Comparison of ENCODE assay signal across 10 mouse cellular contexts in genomic region chr9:27203134-27203533, GRCm38 (mm10). TPM values are rescaled to one million over a fixed set of nuclear protein-coding genes. Genes with fewer than 3 reads are reported as not detected.
DNase-seq lines count a peak whose midpoint lies in the region; ATAC-seq and TF ChIP-seq lines count a peak whose summit lies in the region.
"Had no signal": no experiment of that assay in that cellular context is flagged by ENCODE, and none has a peak within 500 bp of the region (broad histone marks: within the 10 kb centered on the region; RNA-seq: fewer than 3 reads in every experiment).

No protein-coding gene starts in this region.

- no peaks in the 10 kb centered on the region for H3K36me3 ChIP-seq in lung, embryonic 14.5 days (ENCODE audit: insufficient read depth)
- H3K36me3 ChIP-seq in midbrain, embryonic 15.5 days (replicated peaks) = no peaks in the 10 kb centered on the region
- H3K36me3 ChIP-seq: G1E; heart, embryonic 13.5 days had no signal

- H3K27me3 ChIP-seq in lung, embryonic 14.5 days (ENCODE audit: insufficient read depth, low read length) = no peaks in the 10 kb centered on the region
- no peaks in the 10 kb centered on the region for H3K27me3 ChIP-seq in midbrain, embryonic 15.5 days (replicated peaks)
- H3K27me3 ChIP-seq: heart, embryonic 13.5 days had no signal

- TF ChIP-seq CTCF in lung, embryonic 14.5 days (IDR thresholded peaks at IDR 0.05; ENCODE audit: low read depth) = no peak

- 9% methylated on average over 2 of the region's 2 CpGs for WGBS in lung, embryonic 14.5 days
- 0% methylated on average over 2 of the region's 2 CpGs for WGBS in midbrain, embryonic 15.5 days

- ATAC-seq in lung, embryonic 14.5 days (ENCODE audit: insufficient read depth) = peak; percentile 93
- ATAC-seq in frontal cortex, adult (ENCODE audit: low TSS enrichment) = peak; percentile 84
- peak; percentile 98 for ATAC-seq in midbrain, embryonic 15.5 days (replicated peaks)
- no peak for ATAC-seq in CD4-positive, CD25-positive, alpha-beta regulatory T cell, adult 4 months
- ATAC-seq in monocyte, adult 5-6 weeks (replicated peaks; ENCODE audit: insufficient number of reproducible peaks, low FRiP score, low TSS enrichment, poor library complexity, severe bottlenecking) = no peak

- no peaks in the 10 kb centered on the region for H3K9me3 ChIP-seq in lung, embryonic 14.5 days (ENCODE audit: low read depth, low read length)
- no peaks in the 10 kb centered on the region for H3K9me3 ChIP-seq in midbrain, embryonic 15.5 days
- H3K9me3 ChIP-seq: G1E; heart, embryonic 13.5 days had no signal

- peak; percentile 73 for DNase-seq in lung, embryonic 14.5 days
- no peak for DNase-seq in lung, postnatal 4 days
- peak; percentile 44 to 57 for DNase-seq in kidney, postnatal 36 days
- no peak for DNase-seq in thymus, postnatal 36 days

- H3K27ac ChIP-seq in lung, embryonic 14.5 days (ENCODE audit: low read depth) = no peak overlapping the region
- H3K27ac ChIP-seq in midbrain, embryonic 15.5 days = peak overlapping the region; percentile 87
- H3K27ac ChIP-seq: heart, embryonic 13.5 days had no signal

- no peaks in the 10 kb centered on the region for H3K4me1 ChIP-seq in lung, embryonic 14.5 days (ENCODE audit: insufficient read depth)
- H3K4me1 ChIP-seq in midbrain, embryonic 15.5 days = peaks cover 31% of the 10 kb centered on the region
- H3K4me1 ChIP-seq: heart, embryonic 13.5 days had no signal

- no peak overlapping the region for H3K4me3 ChIP-seq in lung, embryonic 14.5 days (ENCODE audit: low read depth, low read length)
- no peak overlapping the region for H3K4me3 ChIP-seq in midbrain, embryonic 15.5 days
- H3K4me3 ChIP-seq: heart, embryonic 13.5 days had no signal

- H3K9ac ChIP-seq in lung, embryonic 14.5 days = no peak overlapping the region
- H3K9ac ChIP-seq in midbrain, embryonic 15.5 days = no peak overlapping the region
- H3K9ac ChIP-seq: heart, embryonic 13.5 days had no signal

- H3K4me2 ChIP-seq in lung, embryonic 14.5 days = no peak overlapping the region
- no peak overlapping the region for H3K4me2 ChIP-seq in midbrain, embryonic 15.5 days
- H3K4me2 ChIP-seq: heart, embryonic 13.5 days had no signal

RNA-seq across cellular contexts. Expression of gene Jam3, which starts 47.9 kb away (rescaled TPM):
- 68.9 and 70.4 TPM in 2 replicates for polyA plus RNA-seq in lung, embryonic 14.5 days (2014; fragmentation: Nextera tagmentation; extraction: Ambion mirVana)
- polyA plus RNA-seq in midbrain, embryonic 15.5 days (2015; fragmentation: Nextera tagmentation; extraction: Ambion mirVana) = 52.2 and 53.5 TPM in 2 replicates
- under 1 TPM; 0.32 to 0.39 TPM for polyA plus RNA-seq in CD4-positive, CD25-positive, alpha-beta regulatory T cell, adult 4 months (2017; shearing (Covaris generic))
- total RNA-seq in monocyte, adult 5-6 weeks (2017) = 1.0 TPM in 1 of 3 replicates, not detected in the others
- total RNA-seq: G1E had no signal
- polyA plus RNA-seq: G1E had no signal

Comparison
In these comparisons a context has a peak if more than half of its experiments do, and no peak if none do; other contexts are left out.
1. DNase-seq: peak in lung, embryonic 14.5 days (single experiment) and kidney, postnatal 36 days (2 of 2); none in lung, postnatal 4 days (0 of 2) and thymus, postnatal 36 days (0 of 2).
2. ATAC-seq: peak in lung, embryonic 14.5 days (single experiment), frontal cortex, adult (single experiment) and midbrain, embryonic 15.5 days (single experiment); none in CD4-positive, CD25-positive, alpha-beta regulatory T cell, adult 4 months (single experiment) and monocyte, adult 5-6 weeks (single experiment).
3. RNA of gene Jam3, which starts 47.9 kb away (polyA plus RNA-seq): 68.9 to 70.4 TPM in lung, embryonic 14.5 days and 52.2 to 53.5 TPM in midbrain, embryonic 15.5 days; 0.32 to 0.39 TPM in CD4-positive, CD25-positive, alpha-beta regulatory T cell, adult 4 months; every median in the first group is over 10 times any median in the second.